17 mouse cellular contexts compared by ENCODE assay signal in genomic region chr10:109651516-109651915, GRCm38 (mm10).
DNase-seq lines count a peak whose midpoint lies in the region; ATAC-seq and TF ChIP-seq lines count a peak whose summit lies in the region.
"Had no signal": no experiment of that assay in that cellular context is flagged by ENCODE, and none has a peak within 500 bp of the region (broad histone marks: within the 10 kb centered on the region; RNA-seq: fewer than 3 reads in every experiment).

No protein-coding gene starts in this region.

- no peak for DNase-seq in hindbrain, embryonic 10.5 days (ENCODE audit: low spot score)
- DNase-seq in Muller cell, postnatal 12 days (ENCODE audit: inconsistent ontology term) = peak; percentile 8
- peak; percentile 56 for DNase-seq in brain, embryonic 14.5 days (ENCODE audit: low read depth)
- peak; percentile 80 for DNase-seq in cerebellum, postnatal 10 days
- DNase-seq in urinary bladder, postnatal 4 days (ENCODE audit: low spot score in 2 of 2) = no peak
- no peak for DNase-seq in kidney, adult 9 months
- DNase-seq: adrenal gland, postnatal 36 days; gastrocnemius, adult 2 months; heart, adult 18-20 months; kidney, adult 8-10 months had no signal

- TF ChIP-seq POLR2A in brain, embryonic 14.5 days (IDR thresholded peaks at IDR 0.05; ENCODE audit: borderline replicate concordance, extremely low read depth, insufficient read depth, insufficient read length, poor library complexity, severe bottlenecking) = no peak

- WGBS in hindbrain, embryonic 16.5 days = 48% methylated on average over 7 of the region's 7 CpGs
- WGBS in hindbrain, embryonic 10.5 days = 80% methylated on average over 7 of the region's 7 CpGs

- no peaks in the 10 kb centered on the region for H3K36me3 ChIP-seq in hindbrain, embryonic 16.5 days (ENCODE audit: control insufficient read depth, insufficient read depth, low read length)
- no peaks in the 10 kb centered on the region for H3K36me3 ChIP-seq in hindbrain, embryonic 10.5 days
- H3K36me3 ChIP-seq: embryonic facial prominence, embryonic 13.5 days; forebrain, embryonic 12.5 days; G1E; liver, embryonic 15.5 days; midbrain, embryonic 13.5 days had no signal

- H3K27ac ChIP-seq in hindbrain, embryonic 16.5 days (ENCODE audit: low read depth, low read length) = no peak overlapping the region
- no peak overlapping the region for H3K27ac ChIP-seq in hindbrain, embryonic 10.5 days
- H3K27ac ChIP-seq: embryonic facial prominence, embryonic 13.5 days; forebrain, embryonic 12.5 days; gastrocnemius, adult 2 months; liver, embryonic 15.5 days; midbrain, embryonic 13.5 days had no signal

- H3K4me2 ChIP-seq in hindbrain, embryonic 16.5 days (ENCODE audit: low read length) = no peak overlapping the region
- H3K4me2 ChIP-seq: embryonic facial prominence, embryonic 13.5 days; forebrain, embryonic 12.5 days; liver, embryonic 15.5 days; midbrain, embryonic 13.5 days had no signal

- H3K27me3 ChIP-seq in hindbrain, embryonic 16.5 days (replicated peaks; ENCODE audit: control insufficient read depth, insufficient read depth, low read length) = no peaks in the 10 kb centered on the region
- no peaks in the 10 kb centered on the region for H3K27me3 ChIP-seq in hindbrain, embryonic 10.5 days (ENCODE audit: insufficient read depth, poor library complexity, severe bottlenecking)
- H3K27me3 ChIP-seq: embryonic facial prominence, embryonic 13.5 days; forebrain, embryonic 12.5 days; liver, embryonic 15.5 days; midbrain, embryonic 13.5 days had no signal

- H3K9ac ChIP-seq in hindbrain, embryonic 16.5 days (ENCODE audit: low read depth, low read length) = no peak overlapping the region
- H3K9ac ChIP-seq: embryonic facial prominence, embryonic 13.5 days; forebrain, embryonic 12.5 days; liver, embryonic 15.5 days; midbrain, embryonic 13.5 days had no signal

- no peak overlapping the region for H3K4me3 ChIP-seq in hindbrain, embryonic 16.5 days (ENCODE audit: low read length)
- no peak overlapping the region for H3K4me3 ChIP-seq in hindbrain, embryonic 10.5 days
- H3K4me3 ChIP-seq: embryonic facial prominence, embryonic 13.5 days; forebrain, embryonic 12.5 days; gastrocnemius, adult 2 months; liver, embryonic 15.5 days; midbrain, embryonic 13.5 days had no signal

- peaks cover 3% of the 10 kb centered on the region; the same call in 1 of the 2 replicates for H3K4me1 ChIP-seq in hindbrain, embryonic 16.5 days (ENCODE audit: control insufficient read depth, insufficient read depth, low read depth, low read length)
- no peaks in the 10 kb centered on the region for H3K4me1 ChIP-seq in hindbrain, embryonic 10.5 days (replicated peaks)
- H3K4me1 ChIP-seq: embryonic facial prominence, embryonic 13.5 days; forebrain, embryonic 12.5 days; liver, embryonic 15.5 days; midbrain, embryonic 13.5 days had no signal

- no peak for TF ChIP-seq CTCF in brain, embryonic 14.5 days (IDR thresholded peaks at IDR 0.05; ENCODE audit: borderline replicate concordance, extremely low read depth, insufficient read depth, insufficient read length)

- no peaks in the 10 kb centered on the region for H3K9me3 ChIP-seq in hindbrain, embryonic 16.5 days (ENCODE audit: control insufficient read depth, low read length)
- no peaks in the 10 kb centered on the region for H3K9me3 ChIP-seq in hindbrain, embryonic 10.5 days
- H3K9me3 ChIP-seq: embryonic facial prominence, embryonic 13.5 days; forebrain, embryonic 12.5 days; liver, embryonic 15.5 days; midbrain, embryonic 13.5 days had no signal

- peak; percentile 82 for ATAC-seq in hindbrain, embryonic 16.5 days
- ATAC-seq in activated CD4-positive, CD25-positive, alpha-beta regulatory T cell, adult 4 months = no peak
- ATAC-seq: midbrain, embryonic 13.5 days had no signal

Comparison
In these comparisons a context has a peak if more than half of its experiments do, and no peak if none do; other contexts are left out.
1. DNase-seq: peak in Muller cell, postnatal 12 days (single experiment), brain, embryonic 14.5 days (single experiment) and cerebellum, postnatal 10 days (2 of 2); none in hindbrain, embryonic 10.5 days (single experiment), urinary bladder, postnatal 4 days (0 of 2) and kidney, adult 9 months (single experiment).